Mouse (Mus musculus) G1E (cell line): Measurements from ENCODE around the gene Lrrc36.

Experiments used
- CTCF ChIP-seq: IDR thresholded peaks from 2 replicates; pipeline ENCODE4 v1.5.1; 2012; ENCODE audit warnings: low read depth, low read length, inconsistent platforms, mixed read lengths
- GATA1 ChIP-seq: IDR thresholded peaks from 2 replicates; pipeline ENCODE4 v1.6.1; 2012; ENCODE audit warnings: borderline replicate concordance, low read length, inconsistent platforms, mixed read lengths
- TAL1 ChIP-seq: conservative IDR thresholded peaks from 2 replicates; pipeline ENCODE4 v1.6.1; 2012; ENCODE audit warnings: low read depth, low read length, inconsistent platforms, mixed read lengths

DNA sequence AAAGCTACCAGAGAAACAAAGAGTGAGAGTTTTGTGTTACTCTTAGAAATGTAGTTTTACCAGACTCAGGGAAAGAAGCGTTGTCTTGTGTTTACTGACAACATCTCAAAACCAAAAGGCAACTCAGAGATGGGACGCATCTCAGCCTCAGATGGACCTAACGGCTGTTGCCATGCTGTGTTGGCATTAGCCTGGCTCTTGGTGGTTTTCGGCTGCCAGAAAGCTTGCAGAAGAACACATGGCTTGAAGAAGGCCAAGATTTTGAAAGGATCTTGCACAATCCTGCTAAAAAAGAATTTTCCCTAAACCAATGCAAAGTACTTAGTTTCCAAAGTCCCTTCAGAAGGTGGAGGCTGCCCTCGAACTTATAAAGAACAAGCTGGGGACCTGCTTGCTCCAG, 29.3 kb downstream of the Lrrc36 start:
- no peak for TF ChIP-seq CTCF
- TF ChIP-seq GATA1, result no peak
- no peak for TF ChIP-seq TAL1
